Mouse (Mus musculus) CD4-positive, CD25-positive, alpha-beta regulatory T cell, adult 4 months (primary cell): ENCODE measurements around the gene Nrgn. TPM values are rescaled to one million over a fixed set of nuclear protein-coding genes. Genes with fewer than 3 reads are reported as not detected.

Experiments used
- ATAC-seq: one replicate; pipeline ENCODE4 v1.8.0; 2017
- polyA plus RNA-seq, 2 experiments: library from polyadenylated mRNA; unstranded; fragments of 100-300 nt; shearing (Covaris generic); gene quantifications; one replicate each; pipeline ENCODE4 v1.2.1; 2017

Nrgn gene
- polyA plus RNA-seq = under 1 TPM; 0.51 to 0.86 TPM

GRCm38 (mm10) chr9:37552536-37553293 is at the start of gene Nrgn:
Nrgn (minus strand) TSS chr9:37552904.
- ATAC-seq = peak; percentile 71

DNA sequence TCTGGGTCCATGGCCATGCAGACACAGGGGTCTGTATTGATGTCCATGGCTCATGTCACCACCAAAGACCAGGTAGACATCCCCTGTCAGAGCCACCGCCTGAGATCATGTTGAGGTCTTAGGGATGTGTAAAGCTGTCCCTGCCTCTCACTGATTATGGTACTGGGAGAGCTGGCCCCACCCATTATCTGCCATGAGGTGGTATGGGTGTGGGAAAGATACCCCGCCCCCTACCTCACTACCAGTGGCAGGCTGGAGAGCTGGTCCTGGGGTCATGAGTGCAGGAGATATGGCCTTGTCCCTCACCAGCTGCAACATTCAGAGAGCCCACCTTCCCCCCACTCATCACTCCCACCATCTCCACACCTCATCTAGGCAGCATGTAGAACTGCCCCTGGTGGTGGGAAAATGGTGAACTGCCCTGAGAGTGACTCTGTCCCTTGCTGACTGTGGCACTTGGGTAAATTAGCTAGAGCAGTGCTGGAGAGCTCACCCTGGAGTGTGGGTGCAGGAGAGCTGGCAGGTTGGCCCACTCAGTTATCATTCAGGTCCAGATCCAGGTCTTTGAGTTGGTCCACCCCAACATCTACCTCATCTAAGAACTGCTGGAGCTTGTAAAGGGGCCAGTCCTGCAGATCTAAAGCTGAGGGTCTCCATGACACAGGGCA is 48.0 kb upstream of the Nrgn start:
- no peak for ATAC-seq

GRCm38 (mm10) chr9:37598637-37599036 is 45.9 kb upstream of the Nrgn start:
- ATAC-seq = no peak

DNA sequence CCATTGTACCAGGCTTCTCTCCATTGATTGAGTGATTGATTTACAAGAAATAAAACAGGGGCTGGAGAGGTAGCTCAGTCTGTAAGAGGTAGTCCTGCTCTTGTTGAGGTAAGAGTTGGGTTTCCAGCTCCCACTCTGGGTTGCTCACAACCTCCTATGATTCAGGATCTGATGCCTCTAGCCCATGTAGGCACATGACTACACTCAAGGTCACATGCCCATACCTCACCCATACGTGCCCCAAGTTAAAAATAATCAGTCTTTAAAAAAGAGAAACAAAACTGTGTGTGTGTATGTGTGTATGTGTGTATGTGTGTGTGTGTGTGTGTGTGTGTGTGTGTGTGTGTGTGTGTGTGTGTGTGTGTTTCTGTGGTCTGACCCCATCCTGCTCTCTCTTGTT is 42.9 kb upstream of the Nrgn start:
- ATAC-seq = no peak

GRCm38 (mm10) chr9:37593690-37594089 is 41.0 kb upstream of the Nrgn start:
- no peak for ATAC-seq

DNA sequence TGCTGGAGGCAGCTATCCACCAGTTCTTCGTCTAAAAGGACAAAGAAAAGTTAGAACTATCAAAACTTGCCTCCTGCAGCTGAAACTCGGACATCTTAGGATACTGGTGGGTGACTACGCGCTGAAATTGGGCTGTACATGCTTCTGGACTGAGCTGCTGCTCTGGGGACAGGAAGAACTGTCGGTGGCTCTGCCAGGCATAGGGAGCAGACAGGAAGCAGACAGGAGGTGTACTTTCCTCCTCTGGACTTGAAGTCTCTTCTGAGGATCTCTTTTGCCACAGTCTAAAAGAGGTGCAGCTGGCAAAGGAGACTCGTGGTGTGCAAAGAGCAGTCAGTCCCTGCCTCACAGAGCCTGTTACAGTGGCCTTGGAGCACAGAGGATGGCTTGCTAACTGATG is 39.9 kb upstream of the Nrgn start:
- ATAC-seq = no peak

GRCm38 (mm10) chr9:37592025-37592424 is 39.3 kb upstream of the Nrgn start:
- no peak for ATAC-seq

GRCm38 (mm10) chr9:37590381-37590780 is 37.7 kb upstream of the Nrgn start:
- ATAC-seq = no peak

- no peak for ATAC-seq
These were observed 34.0 kb upstream of the Nrgn start for GRCm38 (mm10) chr9:37586718-37587117.

GRCm38 (mm10) chr9:37583594-37583993 is 30.9 kb upstream of the Nrgn start:
- ATAC-seq = no peak

DNA sequence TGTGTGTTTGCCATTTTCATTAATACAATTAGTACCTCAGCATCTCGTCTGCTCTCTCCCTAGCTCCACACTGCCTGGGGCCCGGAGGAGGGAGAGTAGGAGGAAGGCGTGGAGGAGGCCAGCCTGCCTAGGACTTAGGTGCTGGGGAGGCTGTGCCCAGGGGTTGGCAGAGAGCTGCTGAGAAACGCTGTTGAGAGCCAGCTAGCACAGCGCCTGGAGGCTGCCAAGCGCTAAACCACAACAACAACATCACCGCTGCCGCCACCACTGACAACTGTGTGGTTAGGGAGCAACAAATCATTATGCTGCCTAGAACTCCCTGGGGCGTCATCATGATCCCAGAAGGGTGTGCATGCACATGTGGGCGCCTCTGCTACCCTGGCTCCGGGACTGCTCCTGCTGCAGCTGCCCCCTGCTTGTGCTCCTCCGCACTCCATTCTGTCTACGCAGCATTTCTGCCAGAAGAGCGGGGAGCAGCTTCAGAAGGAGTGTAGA is 23.8 kb upstream of the Nrgn start:
- ATAC-seq = no peak

DNA sequence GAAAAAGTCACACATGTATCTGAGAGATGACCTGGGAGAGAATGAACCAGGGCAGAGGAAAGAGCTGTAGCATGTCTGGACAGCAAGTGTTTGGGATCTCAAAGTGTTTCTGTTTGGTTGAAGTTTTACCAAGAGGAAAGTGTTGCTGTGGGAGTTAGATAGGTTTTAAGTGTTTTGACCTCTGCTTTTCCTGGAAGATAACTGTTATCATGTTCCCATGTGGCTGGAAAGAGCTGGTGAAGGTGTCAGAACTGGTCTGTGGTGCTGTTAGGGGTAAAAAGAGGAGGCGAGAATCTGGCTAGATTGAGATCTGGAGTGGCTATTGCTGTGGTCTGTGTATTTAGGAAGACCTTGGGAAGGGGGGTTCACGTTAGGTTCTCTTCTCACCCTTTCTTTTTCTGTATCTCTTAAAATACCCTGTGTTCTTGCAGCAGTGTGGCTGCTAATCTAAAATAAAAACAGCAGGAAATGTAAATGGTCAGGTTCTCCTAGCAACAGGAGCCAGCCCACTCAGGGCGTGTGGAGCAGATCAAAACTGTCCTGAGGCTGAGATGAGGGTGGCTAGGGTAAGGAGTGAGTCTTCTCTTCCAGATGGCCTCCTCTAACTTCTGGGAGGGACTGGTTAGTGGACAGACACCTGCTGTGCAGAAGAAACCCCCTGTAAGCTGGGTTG is 19.6 kb upstream of the Nrgn start:
- no peak for ATAC-seq

- ATAC-seq = no peak
These were observed 16.6 kb upstream of the Nrgn start for GRCm38 (mm10) chr9:37569231-37569835.

DNA sequence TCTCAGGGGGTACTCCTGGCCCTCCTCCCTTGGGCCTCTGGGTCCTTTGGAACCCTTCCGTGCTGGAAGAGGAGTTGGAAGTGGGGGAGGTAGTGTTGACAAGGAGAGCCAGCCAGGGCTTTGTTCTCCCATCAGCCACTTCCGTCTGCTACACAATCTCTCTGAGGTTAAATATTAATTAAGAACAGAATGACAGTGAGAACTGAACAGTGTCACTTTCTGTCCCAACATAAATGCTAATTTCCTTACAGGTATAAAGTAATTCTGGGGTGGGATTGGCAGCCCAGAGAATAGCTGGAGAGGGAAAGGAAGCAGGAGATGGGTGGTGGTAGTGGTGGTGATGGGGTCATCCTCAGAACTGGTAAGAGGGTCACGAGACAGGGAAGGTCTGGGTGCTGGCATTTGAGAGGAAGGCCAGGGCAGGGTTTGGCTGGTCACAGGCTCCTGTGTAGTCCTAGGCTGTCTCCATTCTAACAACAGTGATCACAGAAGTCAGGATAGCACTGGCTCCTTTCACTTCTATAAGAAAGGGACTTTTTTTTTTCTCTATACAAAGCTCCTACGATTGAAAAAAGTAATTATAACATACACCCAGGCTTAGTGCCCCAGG is 16.0 kb upstream of the Nrgn start:
- ATAC-seq = no peak

DNA sequence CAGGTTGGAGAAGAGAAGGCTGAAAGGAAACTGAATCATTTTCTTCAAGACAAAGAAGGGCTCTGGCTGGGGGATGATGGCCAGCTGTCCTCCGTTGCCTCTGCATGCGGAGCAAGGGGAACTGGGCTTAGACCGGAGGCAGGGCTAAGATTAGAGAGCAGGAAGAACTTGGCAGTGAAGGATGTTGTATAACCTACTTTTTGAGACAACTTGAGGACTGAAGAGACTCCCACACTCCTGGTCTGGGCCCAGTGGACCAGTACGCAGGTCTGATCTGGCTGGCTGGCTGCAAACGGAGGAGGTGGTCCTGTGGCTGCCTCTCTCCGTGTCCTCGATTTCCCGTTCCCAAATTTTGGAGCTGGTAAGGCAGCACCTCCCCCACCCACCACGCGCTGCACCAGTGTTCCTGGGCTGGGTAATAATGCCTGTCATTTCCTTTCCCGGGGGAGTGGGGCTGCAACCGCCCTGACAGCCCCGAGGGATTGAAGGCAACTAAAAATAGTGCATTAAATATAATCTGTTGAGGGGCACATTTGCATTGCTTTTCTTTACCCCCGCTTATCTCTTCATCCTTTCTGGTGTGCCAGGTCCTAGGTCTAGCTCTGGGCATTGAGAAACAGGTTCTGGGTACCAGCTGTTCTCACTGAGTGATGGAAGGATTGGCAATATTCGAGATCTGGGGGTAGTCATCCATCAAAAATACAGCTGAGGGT is 15.3 kb upstream of the Nrgn start:
- no peak for ATAC-seq

- no peak for ATAC-seq
These were observed 14.8 kb upstream of the Nrgn start for GRCm38 (mm10) chr9:37567454-37567853.

DNA sequence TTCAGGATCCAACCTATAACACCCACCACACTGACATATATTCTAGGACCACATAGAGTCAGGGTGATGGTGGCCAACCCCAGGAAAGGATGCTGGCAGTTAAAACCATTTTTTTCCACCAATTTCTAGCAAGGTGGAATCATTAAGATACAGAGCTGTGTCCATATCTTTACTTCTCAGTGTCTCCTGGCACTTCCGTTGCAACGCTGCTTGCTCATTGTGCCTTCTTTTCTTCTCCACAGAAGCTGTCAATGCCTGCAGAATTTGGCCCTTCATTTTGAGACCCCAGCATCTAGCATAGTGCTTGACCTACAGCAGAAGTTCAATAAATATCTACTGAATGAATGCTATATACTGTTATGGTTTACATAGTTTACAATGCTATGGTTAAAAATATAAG is 14.3 kb upstream of the Nrgn start:
- no peak for ATAC-seq

DNA sequence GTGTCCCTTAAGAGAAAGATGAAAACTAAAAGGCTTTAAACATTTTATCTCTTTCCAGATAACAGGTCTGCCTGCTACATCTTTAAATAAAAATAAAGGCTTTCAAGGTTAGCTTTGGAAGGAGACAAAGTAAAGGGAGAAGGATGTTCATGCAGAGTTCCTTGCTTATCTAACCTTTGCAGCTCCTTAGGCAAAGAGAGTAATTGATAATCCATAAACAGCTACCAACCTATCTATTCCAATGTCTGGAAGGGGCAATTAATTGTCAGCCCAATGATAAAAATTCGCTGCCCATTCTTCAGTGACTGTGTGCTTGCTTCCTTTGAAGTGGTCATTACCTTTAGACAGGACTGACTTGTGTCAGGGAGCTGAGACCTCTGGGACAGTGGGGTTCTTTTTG is 11.1 kb upstream of the Nrgn start:
- ATAC-seq = no peak

GRCm38 (mm10) chr9:37560617-37561016 is 7.9 kb upstream of the Nrgn start:
- no peak for ATAC-seq

GRCm38 (mm10) chr9:37556366-37556765 is 3.7 kb upstream of the Nrgn start:
- ATAC-seq = no peak

DNA sequence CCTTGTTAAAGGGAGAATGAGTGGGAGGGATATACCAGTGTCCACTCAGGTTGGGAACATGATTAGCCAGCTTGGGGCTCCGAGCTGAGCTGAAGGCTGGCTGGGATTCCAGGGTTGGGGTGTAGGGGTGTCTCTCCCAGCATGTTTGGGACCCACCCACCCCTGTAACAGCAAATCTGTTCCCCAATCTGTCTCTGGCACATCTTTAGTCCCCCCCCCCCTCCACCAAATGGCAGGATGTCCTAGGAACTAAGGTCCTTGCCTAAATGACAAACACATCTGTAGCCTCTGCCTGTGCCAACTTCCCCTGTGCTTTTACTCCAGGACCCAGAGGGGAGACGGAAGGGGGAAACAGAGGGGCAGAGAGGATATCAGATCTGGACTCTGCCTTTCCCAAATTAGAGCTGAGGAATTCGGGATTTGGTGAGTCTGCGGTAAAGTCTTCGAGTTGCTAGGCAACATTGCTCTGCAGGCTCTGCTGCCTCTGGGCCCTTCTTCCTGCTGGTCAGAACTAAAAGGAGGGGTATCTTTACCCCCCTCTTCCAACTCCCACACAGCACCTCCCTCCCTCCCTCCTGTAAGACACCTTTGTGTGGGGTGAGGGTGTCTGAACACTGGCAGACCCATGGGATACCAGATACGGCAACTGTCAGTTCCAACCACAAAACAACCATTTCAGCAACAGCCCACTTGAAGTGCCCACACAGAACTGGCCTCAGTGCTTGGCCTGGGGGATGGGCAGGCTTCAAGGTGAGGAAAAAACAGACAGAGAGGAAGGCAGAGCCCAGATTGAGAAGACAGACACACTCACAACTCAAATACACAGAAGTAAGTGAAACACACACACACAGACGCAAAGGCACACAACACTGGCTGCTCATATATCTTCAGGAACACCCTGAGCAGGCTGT is 2.4 kb upstream of the Nrgn start, which contains the start of gene Siae:
Siae (plus strand) TSS at position 861 of the 911 bp plus-strand sequence.
- ATAC-seq = no peak
